Mouse (Mus musculus) frontal cortex, adult 2 months (tissue): ENCODE results near the gene Cmpk2. TPM values are rescaled to one million over a fixed set of nuclear protein-coding genes. Genes with fewer than 3 reads are reported as not detected.
"Not testable (repeated sequence)": the region's sequence is repeated elsewhere in the genome, so short reads cannot be mapped to it uniquely, and the experiment has no call there.

Experiments used
- DNase-seq, 2 experiments: peaks; one replicate each; pipeline ENCODE4 v3.0.0; 2022; ENCODE audit warnings: low spot score in 1 of 2; ENCODE audit errors: extremely low spot score in 1 of 2
- polyA plus RNA-seq: library from polyadenylated mRNA; depleted of rRNA; stranded (reverse); fragments of >200 nt; gene quantifications from 2 replicates; pipeline ENCODE4 v1.2.3, GENCODE M21; 2012; rRNA removed

The Cmpk2 gene
- 12.6 and 14.8 TPM in 2 replicates for polyA plus RNA-seq

- DNase-seq, result peak; percentile 82 to 93
Measured at GRCm38 (mm10) chr12:26469098-26470041, at the start of gene Cmpk2. Gene Cmpk2 (plus strand): TSS chr12:26469204.

GRCm38 (mm10) chr12:26424841-26425240, 44.2 kb upstream of the Cmpk2 start:
- peak in 1 of 2 experiments; percentile 81 for DNase-seq

DNA sequence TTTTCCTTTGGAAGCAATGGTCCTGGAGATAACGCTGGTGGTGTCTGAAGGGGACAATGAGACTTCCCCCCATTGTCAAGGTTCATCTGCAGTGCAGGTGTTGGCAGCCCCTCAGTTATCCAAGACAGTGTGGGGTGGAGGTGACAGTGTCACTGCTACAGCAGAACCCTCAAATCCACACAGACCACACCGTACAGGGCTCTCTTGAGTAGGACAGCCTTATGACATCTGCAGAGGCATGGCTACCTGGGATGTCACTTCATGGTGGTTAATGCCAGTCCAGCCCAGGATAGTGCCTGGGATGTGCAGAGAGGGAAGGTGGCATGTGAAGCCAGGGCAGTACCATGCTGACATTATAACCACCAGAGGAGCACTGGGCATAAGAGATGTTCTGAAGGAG, 40.2 kb upstream of the Cmpk2 start:
- DNase-seq, result not testable (repeated sequence)

DNA sequence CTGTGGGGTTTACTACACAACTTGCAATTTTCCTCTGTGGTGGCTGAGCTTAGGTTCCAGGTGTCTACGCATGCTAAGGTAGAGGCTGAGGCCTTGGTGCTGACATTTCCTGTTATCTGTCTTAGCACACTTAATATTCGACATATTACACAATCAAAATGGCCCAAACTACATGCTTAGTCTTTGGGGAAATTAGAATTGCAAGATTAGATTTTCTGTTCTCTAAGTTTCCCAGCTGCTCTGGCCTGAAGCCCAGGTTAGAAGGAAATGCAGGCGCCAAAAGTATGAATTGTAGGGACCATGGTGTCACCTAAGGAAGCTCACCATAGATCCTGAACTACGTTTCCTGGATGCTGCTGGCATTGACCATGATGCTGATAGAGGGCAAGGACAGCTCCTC, 32.7 kb upstream of the Cmpk2 start:
- DNase-seq, result no peak

GRCm38 (mm10) chr12:26437950-26438349, 31.1 kb upstream of the Cmpk2 start:
- DNase-seq, result no peak

DNA sequence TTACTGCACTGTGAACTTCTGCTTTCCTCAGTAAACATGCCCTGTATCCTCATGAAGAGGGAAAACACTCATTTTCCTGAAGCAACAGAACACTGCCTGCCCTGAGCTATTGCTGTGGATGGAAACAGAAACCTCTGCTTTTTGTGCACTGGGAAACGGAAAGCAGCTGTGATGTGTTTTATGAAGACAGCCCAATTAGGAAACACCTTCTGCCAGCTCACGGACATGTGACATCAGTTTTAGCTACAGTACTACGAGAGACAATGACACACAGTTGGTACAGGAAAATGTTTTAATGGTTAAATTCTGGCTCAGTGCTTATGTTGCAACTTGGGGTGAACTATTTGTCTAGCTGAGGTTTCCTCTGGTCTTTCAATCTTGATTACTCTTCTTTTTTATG, 29.6 kb upstream of the Cmpk2 start:
- no peak for DNase-seq

- DNase-seq, result peak; percentile 24 to 86
Measured at GRCm38 (mm10) chr12:26444054-26444453, 24.9 kb upstream of the Cmpk2 start.

GRCm38 (mm10) chr12:26444511-26444910, 24.5 kb upstream of the Cmpk2 start:
- no peak for DNase-seq

DNA sequence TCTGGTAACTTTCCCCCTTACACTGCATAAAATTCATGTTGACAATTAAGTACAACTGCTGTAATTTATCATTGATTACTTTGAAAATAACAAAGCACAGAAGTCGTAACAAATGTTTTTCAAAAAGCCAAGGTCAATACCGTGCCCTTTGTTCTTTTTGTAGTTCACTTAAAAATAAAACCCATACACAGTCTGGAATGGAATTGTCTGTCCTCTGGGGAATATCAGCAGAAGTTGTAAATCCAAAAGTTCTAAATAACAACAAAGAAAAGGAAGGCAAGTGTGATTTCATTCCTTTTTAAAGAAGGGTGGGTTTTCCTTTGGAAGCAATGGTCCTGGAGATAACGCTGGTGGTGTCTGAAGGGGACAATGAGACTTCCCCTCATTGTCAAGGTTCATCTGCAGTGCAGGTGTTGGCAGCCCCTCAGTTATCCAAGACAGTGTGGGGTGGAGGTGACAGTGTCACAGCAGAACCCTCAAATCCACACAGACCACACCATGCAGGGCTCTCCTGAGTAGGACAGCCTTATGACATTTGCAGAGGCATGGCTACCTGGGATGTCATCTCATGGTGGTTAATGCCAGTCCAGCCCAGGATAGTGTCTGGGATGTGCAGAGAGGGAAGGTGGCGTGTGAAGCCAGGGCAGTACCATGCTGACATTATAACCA, 22.5 kb upstream of the Cmpk2 start:
- DNase-seq, result no peak

- no peak for DNase-seq
Measured at GRCm38 (mm10) chr12:26449483-26449882, 19.5 kb upstream of the Cmpk2 start.

DNA sequence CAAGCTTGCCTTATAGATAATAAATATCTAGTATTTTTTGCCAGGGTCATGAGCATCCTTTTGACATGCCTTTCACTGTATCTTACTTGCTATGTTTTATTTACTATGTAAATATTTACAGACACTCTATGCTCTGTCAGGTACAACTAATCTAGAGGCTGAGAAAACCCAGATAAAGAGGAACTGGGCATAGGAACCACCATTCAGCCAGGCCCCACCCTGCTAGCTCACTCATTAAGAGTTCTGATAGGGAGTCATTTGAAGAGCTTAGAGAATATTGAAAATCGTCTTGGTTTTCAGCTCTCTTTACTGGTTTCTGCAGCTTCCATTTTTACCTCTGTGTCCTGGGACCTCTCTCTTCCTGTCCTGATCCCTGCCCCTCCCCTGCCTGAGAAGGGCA, 17.9 kb upstream of the Cmpk2 start:
- DNase-seq, result no peak

GRCm38 (mm10) chr12:26452951-26453350, 16.1 kb upstream of the Cmpk2 start:
- DNase-seq, result no peak

- DNase-seq, result no peak
Measured at GRCm38 (mm10) chr12:26454682-26455081, 14.3 kb upstream of the Cmpk2 start.

- DNase-seq, result peak in 1 of 2 experiments; percentile 35
Measured at GRCm38 (mm10) chr12:26456028-26456698, 12.8 kb upstream of the Cmpk2 start, which contains the start of gene Rsad2. Gene Rsad2 (minus strand): TSS chr12:26456452.

- DNase-seq, result no peak
Measured at GRCm38 (mm10) chr12:26460091-26460490, 8.9 kb upstream of the Cmpk2 start.

DNA sequence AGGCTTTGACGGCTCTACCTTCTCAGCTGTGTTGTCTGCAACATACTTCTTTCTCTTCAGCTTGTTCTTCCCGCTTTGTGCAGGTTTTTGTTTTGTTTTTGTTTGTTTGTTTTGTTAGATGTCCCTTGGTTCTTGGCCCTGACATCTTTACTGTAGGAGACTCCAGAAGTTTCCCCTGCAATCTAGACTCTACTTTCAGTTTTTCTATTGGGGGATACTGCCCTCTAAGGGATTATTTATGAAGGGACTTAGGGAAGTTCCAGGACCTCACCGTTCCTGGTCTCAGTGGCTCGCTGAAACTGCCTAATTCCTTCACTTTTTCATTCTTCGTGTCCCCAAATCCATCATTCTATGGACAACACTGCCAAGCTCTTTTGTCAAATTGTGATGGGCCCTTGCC, 3.4 kb upstream of the Cmpk2 start:
- DNase-seq, result no peak

GRCm38 (mm10) chr12:26470042-26470409, 1.0 kb downstream of the Cmpk2 start:
- no peak for DNase-seq

DNA sequence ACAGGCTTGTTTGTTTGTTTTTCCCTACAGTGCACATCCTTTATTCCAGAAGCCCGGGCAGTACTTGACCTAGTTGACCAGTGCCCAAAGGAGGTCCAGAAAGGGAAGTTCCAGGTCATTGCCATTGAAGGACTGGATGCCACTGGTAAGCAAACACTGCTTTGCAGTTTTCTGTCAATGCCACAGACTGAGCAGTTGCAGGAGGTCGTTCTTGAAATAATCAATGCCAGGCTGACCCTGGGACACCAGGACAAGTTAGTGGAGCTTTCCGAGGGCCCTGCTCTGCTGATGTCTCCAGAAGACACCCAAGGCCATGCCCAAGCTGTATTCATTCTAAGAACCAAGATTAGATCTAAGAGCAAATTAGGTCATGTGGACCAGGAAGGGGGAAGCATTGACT, 2.4 kb downstream of the Cmpk2 start:
- DNase-seq, result no peak

DNA sequence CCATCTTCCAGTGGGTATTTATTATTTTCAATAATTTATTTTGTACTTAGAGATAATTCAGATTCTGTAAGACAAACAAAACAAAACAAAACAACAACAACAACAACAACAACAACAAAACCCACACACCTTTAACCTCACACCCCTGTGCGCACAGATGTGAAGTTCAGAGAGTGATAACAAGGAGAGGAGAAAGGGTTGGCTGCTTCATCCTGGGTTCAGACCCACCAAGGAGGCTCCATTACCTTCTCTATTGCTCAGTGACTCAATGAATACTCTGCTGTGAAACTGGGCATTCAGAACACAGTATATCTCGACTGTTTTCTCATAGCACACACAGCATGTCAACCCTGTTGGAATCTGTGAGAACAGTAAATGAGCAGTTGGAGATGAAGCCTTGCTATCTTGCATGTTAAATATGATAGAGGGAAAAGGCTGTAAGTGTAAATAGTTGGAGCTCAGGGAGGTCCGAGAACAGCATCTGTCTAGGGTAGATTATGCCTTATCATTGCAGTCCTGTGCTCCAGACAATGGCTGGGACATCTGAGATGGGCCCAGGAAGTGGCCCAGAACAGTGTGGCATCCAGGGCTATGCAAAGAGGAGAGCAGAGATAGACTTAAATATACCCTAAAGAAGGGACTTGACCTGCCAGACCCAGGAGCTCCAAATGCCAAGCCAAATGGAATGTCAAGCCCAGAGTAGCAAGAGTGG, 3.9 kb downstream of the Cmpk2 start:
- DNase-seq, result no peak

DNA sequence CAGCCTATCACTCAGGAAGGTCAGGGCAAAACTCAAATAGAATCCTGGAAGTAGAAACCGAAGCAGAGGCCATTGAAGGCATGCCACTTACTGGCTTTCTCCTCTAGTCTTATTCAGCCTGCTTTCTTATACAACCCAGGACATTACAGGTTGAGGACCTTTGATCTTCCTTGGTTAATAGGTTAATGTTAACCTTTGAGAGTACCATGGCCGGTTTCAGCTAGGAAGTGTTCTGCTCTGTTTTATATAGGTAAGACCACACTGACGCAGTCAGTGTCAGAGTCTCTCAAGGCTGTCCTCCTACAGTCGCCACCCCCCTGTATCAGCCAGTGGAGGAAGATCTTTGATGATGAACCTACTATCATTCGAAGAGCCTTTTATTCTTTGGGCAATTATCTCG, 4.7 kb downstream of the Cmpk2 start:
- DNase-seq, result no peak

GRCm38 (mm10) chr12:26477198-26477597, 8.2 kb downstream of the Cmpk2 start:
- DNase-seq, result no peak
